Mouse (Mus musculus) limb, embryonic 15.5 days (tissue): ENCODE measurements around the gene Pml. TPM values are rescaled to one million over a fixed set of nuclear protein-coding genes. Genes with fewer than 3 reads are reported as not detected.

Source experiments
- ATAC-seq: fragments of 200-750 bp; cut with Nextera tagmentation; 2 replicates; pipeline ENCODE4 v1.8.0; 2017; ENCODE audit warnings: low read depth, moderate TSS enrichment; ENCODE audit not compliant: insufficient number of reproducible peaks, low FRiP score, low TSS enrichment
- H3K27ac ChIP-seq: fragments of 300-500 bp; sonication (generic); 2 replicates; pipeline ENCODE4 v1.5.1; 2015; ENCODE audit warnings: moderate library complexity, mild to moderate bottlenecking, inconsistent platforms
- H3K27me3 ChIP-seq: fragments of 300-500 bp; sonication (generic); 2 replicates; pipeline ENCODE4 v1.6.1; 2015; ENCODE audit warnings: inconsistent platforms
- H3K36me3 ChIP-seq: fragments of 300-500 bp; sonication (generic); 2 replicates; pipeline ENCODE4 v1.6.1; 2015; ENCODE audit warnings: inconsistent platforms
- H3K4me1 ChIP-seq: fragments of 300-500 bp; sonication (generic); 2 replicates; pipeline ENCODE4 v1.6.1; 2015; ENCODE audit warnings: inconsistent platforms
- H3K4me2 ChIP-seq: fragments of 300-500 bp; sonication (generic); 2 replicates; pipeline ENCODE4 v1.6.1; 2015; ENCODE audit warnings: mild to moderate bottlenecking, inconsistent platforms
- H3K4me3 ChIP-seq: fragments of 300-500 bp; sonication (generic); 2 replicates; pipeline ENCODE4 v1.5.1; 2015; ENCODE audit warnings: mild to moderate bottlenecking, inconsistent platforms
- H3K9ac ChIP-seq: fragments of 300-500 bp; sonication (generic); 2 replicates; pipeline ENCODE4 v1.6.1; 2015; ENCODE audit warnings: inconsistent platforms
- H3K9me3 ChIP-seq: fragments of 300-500 bp; sonication (generic); 2 replicates; pipeline ENCODE4 v1.6.1; 2016; ENCODE audit warnings: inconsistent platforms
- WGBS: fragments of 180-500 bp; shearing (Covaris S2); methylation state at CpG from one replicate; pipeline ENCODE4 v1.1.7; 2015; 5-methylcytosine and 5-hydroxymethylcytosine counted together
- polyA plus RNA-seq: library from polyadenylated mRNA; unstranded; fragments of >200 nt; fragmentation: Nextera tagmentation; extraction: Ambion mirVana; gene quantifications from 2 replicates; pipeline ENCODE4 v1.2.1, GENCODE M21; 2015

The Pml gene
- polyA plus RNA-seq, 1 experiment from 2014 or later, result 15.7 TPM

DNA sequence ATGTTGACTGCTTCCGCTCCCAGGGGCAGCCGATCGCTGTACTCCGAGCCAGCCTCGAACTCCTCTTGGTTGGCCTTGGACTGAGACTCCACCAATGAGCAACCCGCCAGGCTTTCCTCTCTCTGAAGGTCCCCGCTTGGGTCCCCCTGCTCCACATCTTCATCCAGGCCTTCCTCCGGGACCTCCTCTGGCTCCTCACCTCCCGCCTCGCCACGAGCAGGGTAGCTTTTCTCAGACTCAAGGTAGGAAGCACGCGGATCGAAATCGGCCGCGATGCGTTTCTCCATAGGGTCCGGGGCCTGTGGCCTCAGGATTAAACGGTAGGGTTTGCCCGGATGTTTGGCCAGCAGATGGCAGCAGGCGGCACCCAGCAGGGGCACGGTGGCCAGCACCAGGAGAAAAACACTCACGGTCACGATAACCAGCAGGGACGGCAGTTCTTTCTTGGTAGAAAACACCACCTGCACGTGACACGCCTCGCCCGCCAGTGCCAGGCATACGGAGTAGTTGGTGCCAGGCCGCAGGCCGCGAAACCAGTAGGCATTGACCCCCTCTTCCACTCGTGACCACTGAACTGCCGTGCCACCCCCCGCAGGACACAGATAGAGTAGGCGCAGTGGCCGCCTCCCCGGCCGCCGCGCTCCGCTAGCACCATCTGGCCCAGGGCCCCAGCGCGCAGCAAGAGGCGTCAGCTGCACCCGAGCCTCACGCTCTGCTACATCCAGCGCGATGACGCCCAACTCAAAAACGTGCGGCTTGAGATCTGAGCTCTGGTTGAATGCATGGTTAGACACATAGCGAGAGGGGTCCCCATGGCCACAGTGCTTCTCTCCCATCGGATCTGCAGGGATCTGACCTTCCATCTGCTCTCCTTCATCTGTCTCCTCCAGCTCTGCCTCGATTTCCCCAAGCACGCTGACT is 51.5 kb downstream of the Pml start:
- Histone ChIP-seq H3K27me3 (peaks cover 86% of the 10 kb centered on the region), H3K9me3 (no peaks in the 10 kb centered on the region), H3K4me3 (peak overlapping the region; percentile 29), H3K27ac (no peak overlapping the region), H3K36me3 (no peaks in the 10 kb centered on the region), H3K9ac (no peak overlapping the region), H3K4me2 (peak overlapping the region; percentile 48), H3K4me1 (peaks cover 67% of the 10 kb centered on the region)
- ATAC-seq, result no peak
- 1% methylated on average over 58 of the region's 58 CpGs for WGBS

DNA sequence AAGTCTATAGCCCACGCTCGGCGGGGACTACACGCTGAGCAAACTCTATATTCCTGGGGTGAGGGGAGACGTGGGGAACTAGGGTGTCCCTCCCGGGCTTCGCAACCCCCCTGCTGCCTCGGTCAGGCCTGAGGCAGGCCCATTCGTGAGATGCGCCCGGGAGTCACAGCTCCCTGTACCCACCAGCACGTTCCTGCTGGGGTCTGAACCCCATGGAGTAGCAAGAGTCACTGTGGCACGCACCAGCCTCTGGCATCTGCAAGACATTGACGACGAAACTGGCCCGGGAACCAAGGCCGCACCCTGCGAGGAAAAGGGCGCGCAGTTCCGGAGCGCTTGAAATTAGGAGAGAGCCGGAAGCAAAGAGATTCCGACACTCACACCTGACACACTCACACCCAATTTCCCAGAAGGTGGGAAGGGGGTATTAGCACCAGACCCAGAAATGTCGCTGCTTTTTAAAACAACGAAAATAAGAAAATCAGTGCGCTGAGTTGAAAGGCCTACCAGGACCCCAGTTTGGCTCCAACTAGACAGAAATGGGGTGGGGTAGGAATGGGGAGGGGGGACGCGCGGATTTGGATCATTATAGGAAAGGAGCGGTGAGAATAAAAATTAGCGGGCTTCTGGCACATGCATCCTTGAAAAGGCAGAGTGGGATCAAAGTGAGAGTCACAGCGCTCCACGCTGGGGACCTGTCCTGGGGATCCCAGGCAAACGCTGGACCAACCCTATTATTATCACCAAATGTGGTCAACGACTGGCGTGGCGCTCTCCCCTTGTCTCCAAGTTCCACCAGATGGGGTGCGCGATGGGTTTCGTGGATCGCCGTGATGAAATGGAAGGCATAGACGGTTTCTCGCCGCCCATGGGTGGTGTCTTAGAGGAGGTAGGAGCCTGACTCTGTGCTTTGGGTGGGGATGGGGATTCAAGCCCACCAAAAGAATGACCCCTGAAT is 52.7 kb downstream of the Pml start:
- H3K9me3 ChIP-seq, result no peaks in the 10 kb centered on the region
- H3K36me3 ChIP-seq, result no peaks in the 10 kb centered on the region
- H3K27me3 ChIP-seq, result peaks cover 74% of the 10 kb centered on the region
- H3K27ac ChIP-seq, result no peak overlapping the region
- 7% methylated on average over 46 of the region's 46 CpGs for WGBS
- no peak overlapping the region for H3K9ac ChIP-seq
- ATAC-seq, result no peak
- peak overlapping the region; percentile 48 for H3K4me2 ChIP-seq
- peak overlapping the region; percentile 29 for H3K4me3 ChIP-seq
- H3K4me1 ChIP-seq, result peaks cover 56% of the 10 kb centered on the region

DNA sequence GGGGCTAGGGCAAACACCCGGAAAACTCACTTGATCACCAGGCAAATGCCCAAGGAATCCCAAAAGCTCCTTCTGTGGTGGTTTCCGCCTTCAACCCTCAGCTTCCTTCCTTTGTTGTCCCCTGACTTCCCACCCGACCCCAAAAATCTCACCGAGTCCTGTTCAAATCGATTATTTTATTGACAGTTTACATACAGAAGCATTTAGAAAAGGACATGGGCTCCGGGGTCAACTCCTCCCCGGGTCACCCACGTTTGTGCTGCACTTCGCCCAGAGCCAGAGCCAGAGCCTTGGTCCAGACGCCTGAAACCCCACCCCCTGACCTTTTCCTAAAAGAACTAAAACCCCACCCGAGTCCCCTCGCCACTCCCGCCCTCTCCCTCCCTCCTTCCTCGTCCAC is 53.4 kb downstream of the Pml start:
- H3K4me2 ChIP-seq, result peak overlapping the region; percentile 30; the same call in 1 of the 2 replicates
- peaks cover 67% of the 10 kb centered on the region for H3K27me3 ChIP-seq
- no peak overlapping the region for H3K27ac ChIP-seq
- H3K9me3 ChIP-seq, result no peaks in the 10 kb centered on the region
- H3K9ac ChIP-seq, result no peak overlapping the region
- no peak for ATAC-seq
- 11% methylated on average over 14 of the region's 14 CpGs for WGBS
- H3K4me1 ChIP-seq, result peaks cover 48% of the 10 kb centered on the region
- H3K4me3 ChIP-seq, result peak overlapping the region; percentile 20; the same call in 1 of the 2 replicates
- H3K36me3 ChIP-seq, result no peaks in the 10 kb centered on the region

DNA sequence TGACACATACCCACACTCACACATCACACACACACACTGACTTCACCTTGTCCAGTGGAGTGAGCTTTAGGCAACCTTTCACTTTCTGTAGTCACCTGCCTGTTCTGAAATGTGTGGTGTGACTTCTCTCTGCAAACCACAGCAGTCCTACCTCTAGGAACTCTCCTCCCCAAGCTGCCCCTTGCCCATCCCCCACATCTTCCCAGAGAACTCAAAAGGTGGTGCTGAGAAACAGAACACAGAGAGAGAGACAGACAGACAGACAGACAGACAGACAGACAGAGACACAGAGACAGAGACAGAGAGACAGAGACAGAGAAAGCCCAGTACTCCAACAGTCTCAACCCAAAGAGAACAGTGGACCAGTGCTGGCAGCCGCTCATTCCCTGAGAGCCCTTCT is 53.9 kb downstream of the Pml start:
- H3K36me3 ChIP-seq, result no peaks in the 10 kb centered on the region
- peaks cover 62% of the 10 kb centered on the region for H3K27me3 ChIP-seq
- peaks cover 45% of the 10 kb centered on the region for H3K4me1 ChIP-seq
- no peak for ATAC-seq
- H3K4me3 ChIP-seq, result no peak overlapping the region
- H3K9ac ChIP-seq, result no peak overlapping the region
- H3K9me3 ChIP-seq, result no peaks in the 10 kb centered on the region
- H3K27ac ChIP-seq, result no peak overlapping the region
- WGBS, result 24% methylated on average over 1 of the region's 1 CpGs
- no peak overlapping the region for H3K4me2 ChIP-seq

DNA sequence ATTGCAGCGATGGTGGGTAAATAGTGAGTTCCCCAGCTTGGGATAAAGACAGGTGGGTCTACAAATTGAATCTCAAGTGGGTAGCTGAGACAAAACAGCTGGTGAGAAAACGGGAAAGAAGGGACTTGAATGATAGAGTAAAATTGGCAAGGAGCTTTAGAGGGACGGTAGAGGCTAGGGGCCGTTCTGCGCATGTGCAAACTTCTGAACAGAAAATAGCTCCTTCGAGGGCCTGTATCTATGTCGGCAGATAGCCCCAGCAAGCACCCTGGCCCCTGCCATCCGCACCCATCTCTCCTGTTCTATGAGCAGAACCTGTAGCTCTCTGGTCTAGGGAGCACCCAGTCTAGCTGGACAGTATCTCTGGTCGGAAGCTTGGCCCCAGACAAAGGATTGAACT is 55.4 kb downstream of the Pml start:
- Histone ChIP-seq H3K27me3 (peaks cover 48% of the 10 kb centered on the region), H3K4me3 (no peak overlapping the region), H3K36me3 (no peaks in the 10 kb centered on the region), H3K4me1 (peaks cover 36% of the 10 kb centered on the region), H3K9ac (no peak overlapping the region), H3K9me3 (no peaks in the 10 kb centered on the region), H3K4me2 (no peak overlapping the region), H3K27ac (no peak overlapping the region)
- 60% methylated on average over 9 of the region's 9 CpGs for WGBS
- ATAC-seq, result no peak

DNA sequence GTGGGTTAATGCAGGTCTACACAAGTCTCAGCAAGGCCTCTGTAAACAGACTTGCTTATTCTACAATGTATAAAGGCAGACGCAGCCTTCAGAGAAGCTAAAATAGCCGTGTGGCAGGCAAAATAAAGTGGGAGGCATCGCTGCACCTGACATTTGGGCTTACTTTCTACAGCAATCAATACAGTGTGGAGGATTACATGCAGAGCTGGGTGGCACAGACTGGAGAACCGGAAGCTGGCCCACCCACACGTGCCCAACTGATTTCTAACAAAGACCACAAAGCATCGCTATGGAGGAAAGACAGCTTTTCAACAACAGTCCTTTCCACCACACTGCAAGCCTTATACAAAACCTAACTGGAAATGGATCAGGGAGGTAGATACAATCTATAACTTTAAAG is 65.1 kb downstream of the Pml start:
- no peak for ATAC-seq
- WGBS, result 81% methylated on average over 6 of the region's 6 CpGs
- Histone ChIP-seq H3K4me3 (no peak overlapping the region), H3K4me2 (no peak overlapping the region), H3K4me1 (no peaks in the 10 kb centered on the region), H3K27ac (no peak overlapping the region), H3K9me3 (no peaks in the 10 kb centered on the region), H3K36me3 (no peaks in the 10 kb centered on the region), H3K27me3 (no peaks in the 10 kb centered on the region), H3K9ac (no peak overlapping the region)

DNA sequence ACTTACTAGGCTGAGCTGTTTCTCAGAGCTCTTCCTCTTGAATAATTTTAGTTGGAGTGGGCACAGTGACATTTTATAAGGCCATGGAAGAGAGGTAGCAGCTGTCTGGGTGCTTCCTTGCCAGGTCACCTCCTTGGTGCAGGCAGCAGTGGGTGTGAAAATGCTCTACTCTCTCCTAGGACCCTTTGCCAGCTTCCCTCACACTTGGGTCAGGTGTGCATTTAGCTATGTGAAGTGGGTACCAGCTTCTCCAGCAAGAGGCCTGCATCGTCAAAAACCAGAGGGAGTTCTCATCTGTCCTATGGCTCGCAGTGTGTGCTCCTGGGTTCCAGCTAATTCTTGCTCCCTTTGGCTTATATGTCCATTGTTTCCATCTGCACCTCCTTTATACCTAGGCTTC is 70.2 kb downstream of the Pml start:
- no peaks in the 10 kb centered on the region for H3K27me3 ChIP-seq
- H3K27ac ChIP-seq, result no peak overlapping the region
- ATAC-seq, result no peak
- no peak overlapping the region for H3K4me3 ChIP-seq
- H3K36me3 ChIP-seq, result no peaks in the 10 kb centered on the region
- peaks cover 8% of the 10 kb centered on the region; the same call in 1 of the 2 replicates for H3K4me1 ChIP-seq
- H3K9ac ChIP-seq, result no peak overlapping the region
- H3K9me3 ChIP-seq, result no peaks in the 10 kb centered on the region
- 83% methylated on average over 2 of the region's 2 CpGs for WGBS
- no peak overlapping the region for H3K4me2 ChIP-seq

DNA sequence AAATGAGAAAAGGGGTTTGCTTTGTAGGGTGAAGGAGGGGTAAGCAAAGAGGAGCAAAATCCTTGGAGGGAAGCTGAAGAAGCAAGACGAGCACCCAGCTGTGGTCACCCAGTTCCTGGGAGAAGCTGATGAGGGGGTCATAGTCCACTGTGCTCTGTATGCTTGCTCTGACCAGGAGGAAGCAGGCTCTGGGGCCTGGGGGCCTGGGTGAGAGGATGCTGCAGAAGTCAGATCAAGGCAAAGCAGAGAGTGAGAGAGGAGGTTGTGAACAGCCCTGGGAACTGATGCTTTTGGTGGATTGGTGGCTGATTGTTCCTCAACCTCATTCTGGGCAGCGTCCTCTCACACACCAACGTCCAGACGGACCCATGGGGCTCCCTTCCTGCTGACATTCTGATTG is 72.4 kb downstream of the Pml start:
- Histone ChIP-seq H3K27ac (no peak overlapping the region), H3K4me2 (no peak overlapping the region), H3K4me1 (peaks cover 8% of the 10 kb centered on the region; the same call in 1 of the 2 replicates), H3K9me3 (no peaks in the 10 kb centered on the region), H3K9ac (no peak overlapping the region), H3K27me3 (no peaks in the 10 kb centered on the region), H3K36me3 (no peaks in the 10 kb centered on the region), H3K4me3 (no peak overlapping the region)
- no peak for ATAC-seq
- 68% methylated on average over 4 of the region's 4 CpGs for WGBS

DNA sequence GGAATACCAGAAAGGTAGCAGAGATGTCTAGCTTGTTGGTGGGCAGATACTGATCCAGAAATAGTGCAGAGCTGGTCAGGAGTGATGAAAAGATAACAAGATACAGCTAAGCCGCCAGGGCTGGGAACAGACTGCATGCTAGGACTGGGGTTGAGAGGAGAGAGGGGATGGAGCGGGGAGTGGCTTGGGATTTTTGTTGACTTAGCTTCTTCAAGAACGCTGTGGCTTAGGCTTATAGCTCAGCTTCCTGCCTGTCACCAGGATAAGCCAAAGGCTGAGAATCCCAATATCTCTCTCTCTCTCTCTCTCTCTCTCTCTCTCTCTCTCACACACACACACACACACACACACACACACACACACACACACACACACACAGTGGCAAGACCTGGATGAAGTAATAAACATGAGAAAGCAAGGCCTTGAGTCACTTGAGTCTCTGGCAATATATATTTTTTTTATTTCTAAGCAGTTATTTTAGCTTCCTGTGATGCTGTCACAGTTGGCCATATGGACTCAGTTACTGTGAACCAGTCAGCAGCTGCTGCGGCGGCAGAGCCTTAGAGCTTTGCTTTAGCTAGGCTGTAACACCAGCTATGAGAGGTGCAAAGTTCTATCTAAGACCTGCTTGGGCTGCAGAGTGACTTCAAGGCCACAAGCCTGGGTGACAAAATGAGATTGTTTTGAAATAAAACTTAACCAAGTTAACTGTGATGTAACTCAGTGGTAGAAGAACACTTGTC is 73.7 kb downstream of the Pml start:
- no peak for ATAC-seq
- H3K9me3 ChIP-seq, result no peaks in the 10 kb centered on the region
- H3K4me3 ChIP-seq, result no peak overlapping the region
- H3K4me1 ChIP-seq, result peaks cover 8% of the 10 kb centered on the region; the same call in 1 of the 2 replicates
- peak overlapping the region; percentile 18; the same call in 1 of the 2 replicates for H3K27ac ChIP-seq
- H3K4me2 ChIP-seq, result no peak overlapping the region
- H3K27me3 ChIP-seq, result no peaks in the 10 kb centered on the region
- no peak overlapping the region for H3K9ac ChIP-seq
- H3K36me3 ChIP-seq, result no peaks in the 10 kb centered on the region
- 24% methylated on average over 5 of the region's 5 CpGs for WGBS

DNA sequence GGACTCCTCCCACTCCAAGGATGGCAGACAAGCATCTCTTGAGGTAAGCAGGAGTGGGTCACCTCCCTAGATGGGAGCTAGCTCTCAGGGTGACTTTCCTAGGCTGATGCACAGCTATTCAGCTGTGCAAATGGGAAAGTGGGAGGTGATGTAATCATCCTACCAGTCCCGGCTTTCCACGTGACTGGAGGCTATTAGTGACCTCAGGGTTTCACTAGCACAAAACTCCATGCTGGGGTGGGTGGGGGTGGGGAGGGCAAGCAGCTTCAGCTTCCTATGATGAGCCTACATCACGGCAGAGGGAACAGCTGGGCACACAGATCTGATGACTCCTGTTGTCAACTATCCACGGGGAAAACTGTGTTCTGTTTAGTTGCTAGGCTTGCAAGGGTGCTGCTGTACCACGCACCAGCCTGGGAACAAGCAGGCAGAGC is 74.8 kb downstream of the Pml start:
- Histone ChIP-seq H3K9ac (no peak overlapping the region), H3K4me3 (no peak overlapping the region), H3K9me3 (no peaks in the 10 kb centered on the region), H3K4me1 (peaks cover 8% of the 10 kb centered on the region; the same call in 1 of the 2 replicates), H3K4me2 (no peak overlapping the region), H3K27ac (0 out of 2 replicates have a peak overlapping the region, but pooled peaks have one; percentile 18), H3K27me3 (no peaks in the 10 kb centered on the region), H3K36me3 (no peaks in the 10 kb centered on the region)
- ATAC-seq, result peak; percentile 63
- WGBS, result 26% methylated on average over 5 of the region's 5 CpGs

DNA sequence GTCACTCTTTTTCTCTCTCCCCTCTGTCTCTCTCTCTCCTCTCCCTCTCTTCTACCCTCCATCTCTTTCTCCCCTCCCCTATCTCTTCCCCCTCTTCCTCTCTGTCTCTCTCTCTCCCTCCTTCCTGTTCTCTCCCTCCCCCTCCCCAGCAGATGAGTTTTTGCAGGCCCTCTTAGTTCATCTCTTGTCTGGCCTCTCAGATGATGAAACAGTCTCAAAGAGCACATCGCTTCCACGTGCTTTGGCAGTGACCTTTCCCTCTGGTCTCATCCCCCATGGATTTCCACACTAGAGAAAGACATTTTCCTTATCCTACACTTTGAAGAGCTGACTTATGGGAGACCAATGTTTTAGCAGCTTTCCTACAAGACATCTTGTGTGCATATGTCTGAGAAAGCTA is 76.7 kb downstream of the Pml start:
- no peak for ATAC-seq
- Histone ChIP-seq H3K9me3 (no peaks in the 10 kb centered on the region), H3K9ac (no peak overlapping the region), H3K27ac (no peak overlapping the region), H3K27me3 (no peaks in the 10 kb centered on the region), H3K36me3 (no peaks in the 10 kb centered on the region), H3K4me3 (no peak overlapping the region), H3K4me1 (peaks cover 12% of the 10 kb centered on the region), H3K4me2 (no peak overlapping the region)
- WGBS, result 80% methylated on average over 2 of the region's 2 CpGs
